Mouse (Mus musculus): ENCODE measurements around the gene Fgr. TPM values are rescaled to one million over a fixed set of nuclear protein-coding genes. Genes with fewer than 3 reads are reported as not detected.
"Not testable (repeated sequence)": the region's sequence is repeated elsewhere in the genome, so short reads cannot be mapped to it uniquely, and the experiment has no call there.

The Fgr gene
- polyA plus RNA-seq, 1 experiment from 2014 or later, result 2.3 TPM

DNA sequence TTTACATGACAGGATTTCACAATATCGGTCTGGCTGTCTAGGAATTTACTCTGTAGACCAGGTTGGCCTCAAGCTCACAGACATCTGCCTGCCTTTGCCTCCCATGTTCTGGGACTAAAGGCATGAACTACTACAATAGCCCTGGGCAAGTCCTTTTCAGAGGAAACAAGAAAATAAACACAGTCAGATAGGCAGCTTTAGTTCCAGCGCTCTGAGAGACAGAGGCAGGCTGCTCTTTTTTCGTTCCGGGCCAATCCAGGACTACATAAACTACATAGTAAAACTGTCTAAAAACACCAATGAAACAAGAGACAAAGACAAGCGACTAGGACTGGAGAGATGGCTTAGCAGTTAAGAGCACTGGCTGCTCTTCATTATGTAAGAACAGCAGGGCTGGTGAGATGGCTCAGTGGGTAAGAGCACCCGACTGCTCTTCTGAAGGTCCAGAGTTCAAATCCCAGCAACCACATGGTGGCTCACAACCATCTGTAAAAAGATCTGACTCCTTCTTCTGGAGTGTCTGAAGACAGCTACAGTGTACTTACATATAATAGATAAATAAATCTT, 32.1 kb downstream of the Fgr start:
- H3K27ac ChIP-seq; H3K9me3 ChIP-seq; H3K27me3 ChIP-seq (replicated peaks); H3K9ac ChIP-seq; H3K36me3 ChIP-seq; H3K4me2 ChIP-seq (replicated peaks); H3K4me3 ChIP-seq (replicated peaks); ATAC-seq: not testable (repeated sequence)
- 54% methylated on average over 6 of the region's 6 CpGs for WGBS
- H3K4me1 ChIP-seq (replicated peaks), result peaks cover 23% of the 10 kb centered on the region

DNA sequence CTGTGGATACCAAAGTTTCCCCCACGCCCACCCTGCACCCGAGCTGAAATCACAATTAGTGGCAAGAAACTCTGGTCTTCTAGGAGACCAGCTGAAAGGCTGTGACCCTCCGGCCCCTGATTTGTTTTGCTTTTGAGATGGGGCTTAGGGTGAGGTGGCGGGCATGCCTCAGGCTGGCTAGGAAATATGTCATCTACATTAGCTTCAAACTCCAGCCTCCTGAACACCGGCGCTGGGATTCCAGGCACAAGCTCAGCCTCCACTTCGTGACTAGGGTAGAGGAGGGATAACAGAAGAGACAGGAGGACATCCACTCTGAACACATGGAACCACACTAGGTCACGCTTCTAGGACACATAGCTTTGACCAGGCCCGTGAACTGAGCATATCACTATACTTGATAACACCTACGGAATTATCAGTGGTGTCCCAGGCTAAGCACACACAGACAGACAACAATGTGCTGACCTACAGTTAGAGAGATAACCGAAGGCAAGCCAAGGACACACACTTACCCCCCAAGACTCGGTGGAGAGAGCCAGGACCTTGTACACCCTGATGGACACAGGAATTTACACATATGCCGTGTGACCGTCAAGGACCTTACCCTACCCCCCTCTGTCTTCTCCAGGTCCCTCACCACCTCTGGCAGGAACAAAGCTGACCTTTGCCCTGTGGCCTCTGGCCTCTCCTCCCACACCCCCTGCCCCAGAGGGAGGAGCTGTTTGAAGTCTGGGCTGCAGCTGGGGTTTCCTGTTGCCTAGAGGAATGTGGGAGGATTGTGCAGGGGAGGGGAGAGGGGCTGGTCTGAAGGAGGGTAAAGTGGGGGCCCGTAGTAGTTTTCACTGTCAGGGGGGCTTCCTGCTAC, 33.9 kb downstream of the Fgr start:
- no peaks in the 10 kb centered on the region for H3K36me3 ChIP-seq
- H3K27me3 ChIP-seq (replicated peaks), result peaks cover 7% of the 10 kb centered on the region
- H3K4me2 ChIP-seq (replicated peaks), result 0 out of 2 replicates have a peak overlapping the region, but pooled peaks have one; percentile 9
- no peak for ATAC-seq
- H3K9me3 ChIP-seq, result no peaks in the 10 kb centered on the region
- no peak overlapping the region; the same call in 1 of the 2 replicates for H3K27ac ChIP-seq
- H3K4me1 ChIP-seq (replicated peaks), result peaks cover 26% of the 10 kb centered on the region
- 31% methylated on average over 15 of the region's 15 CpGs for WGBS
- H3K9ac ChIP-seq, result no peak overlapping the region
- no peak overlapping the region for H3K4me3 ChIP-seq (replicated peaks)

DNA sequence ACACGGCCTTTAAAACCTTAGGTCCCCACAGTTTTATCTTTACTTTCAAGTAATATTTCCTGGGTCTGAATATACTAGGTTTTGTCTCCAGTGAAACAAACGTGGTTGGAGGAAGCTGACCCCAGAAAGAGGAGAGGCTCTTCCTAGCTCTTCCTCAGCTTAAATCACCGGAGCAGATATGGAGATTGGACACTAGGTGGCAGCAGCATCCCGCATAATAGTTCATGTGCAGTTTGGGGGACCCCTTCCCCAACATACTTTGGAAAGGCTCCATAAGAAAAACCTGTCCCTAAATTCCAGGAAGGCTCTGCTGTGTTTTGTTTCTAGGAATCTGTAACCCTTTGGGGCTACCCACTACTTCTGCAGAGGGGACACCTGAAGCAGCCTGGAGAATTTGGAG, 35.2 kb downstream of the Fgr start:
- H3K4me3 ChIP-seq (replicated peaks), result no peak overlapping the region
- no peak overlapping the region for H3K9ac ChIP-seq
- 2% methylated on average over 4 of the region's 4 CpGs for WGBS
- H3K4me2 ChIP-seq (replicated peaks), result no peak overlapping the region
- no peaks in the 10 kb centered on the region for H3K9me3 ChIP-seq
- no peak for ATAC-seq
- peaks cover 7% of the 10 kb centered on the region for H3K27me3 ChIP-seq (replicated peaks)
- H3K4me1 ChIP-seq (replicated peaks), result peaks cover 32% of the 10 kb centered on the region
- H3K27ac ChIP-seq, result no peak overlapping the region
- no peaks in the 10 kb centered on the region for H3K36me3 ChIP-seq

DNA sequence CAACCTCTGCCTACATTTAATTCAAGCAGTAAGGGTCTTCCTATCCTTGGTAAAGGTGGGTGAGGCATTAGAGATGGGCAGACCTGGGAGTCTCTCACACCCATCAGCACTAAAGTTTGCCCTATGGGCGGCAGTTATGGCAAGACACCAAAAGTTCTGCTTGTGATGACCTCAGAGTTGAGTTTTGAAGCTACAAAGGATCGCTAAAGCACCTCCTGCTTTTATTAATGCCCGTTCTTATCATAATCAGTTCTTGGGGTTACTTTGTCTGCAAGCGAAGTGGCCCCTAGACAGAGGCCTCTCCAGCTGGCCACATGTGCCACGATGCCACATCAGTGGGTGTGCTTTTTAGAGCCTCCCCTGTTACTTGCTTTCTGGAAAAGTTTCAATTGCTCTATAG, 35.8 kb downstream of the Fgr start:
- Histone ChIP-seq H3K27ac (no peak overlapping the region), H3K27me3 (replicated peaks) (peaks cover 7% of the 10 kb centered on the region), H3K9me3 (no peaks in the 10 kb centered on the region), H3K4me1 (replicated peaks) (peaks cover 37% of the 10 kb centered on the region), H3K4me2 (replicated peaks) (no peak overlapping the region), H3K36me3 (no peaks in the 10 kb centered on the region), H3K4me3 (replicated peaks) (no peak overlapping the region), H3K9ac (no peak overlapping the region)
- ATAC-seq, result no peak
- WGBS, result 68% methylated on average over 5 of the region's 5 CpGs

DNA sequence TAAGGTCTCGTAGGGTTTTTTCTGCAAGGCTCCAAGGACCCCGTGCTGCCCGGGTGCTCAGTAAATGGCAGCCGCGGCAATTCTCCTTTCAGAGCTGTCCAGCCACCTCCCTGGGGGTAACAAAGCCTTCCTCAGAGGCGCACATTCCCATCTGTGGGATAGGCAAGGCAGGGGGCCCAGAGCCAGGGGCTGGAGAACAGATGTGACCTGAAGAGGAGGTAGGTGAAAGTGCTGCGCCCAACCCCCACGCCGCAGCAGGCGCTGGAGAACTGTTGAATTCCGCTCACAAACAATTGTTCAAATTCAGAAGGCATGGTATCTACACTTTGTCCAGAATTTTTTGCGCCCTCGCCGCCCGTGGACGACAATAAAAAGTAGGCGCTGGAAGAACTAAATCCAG, 36.7 kb downstream of the Fgr start:
- peak overlapping the region; percentile 88 for H3K4me2 ChIP-seq (replicated peaks)
- peak overlapping the region; percentile 90 for H3K4me3 ChIP-seq (replicated peaks)
- H3K9ac ChIP-seq, result 0 out of 2 replicates have a peak overlapping the region, but pooled peaks have one; percentile 36
- peaks cover 45% of the 10 kb centered on the region for H3K4me1 ChIP-seq (replicated peaks)
- no peak for ATAC-seq
- 2% methylated on average over 17 of the region's 17 CpGs for WGBS
- no peaks in the 10 kb centered on the region for H3K9me3 ChIP-seq
- no peaks in the 10 kb centered on the region for H3K36me3 ChIP-seq
- H3K27me3 ChIP-seq (replicated peaks), result peaks cover 7% of the 10 kb centered on the region
- H3K27ac ChIP-seq, result no peak overlapping the region

DNA sequence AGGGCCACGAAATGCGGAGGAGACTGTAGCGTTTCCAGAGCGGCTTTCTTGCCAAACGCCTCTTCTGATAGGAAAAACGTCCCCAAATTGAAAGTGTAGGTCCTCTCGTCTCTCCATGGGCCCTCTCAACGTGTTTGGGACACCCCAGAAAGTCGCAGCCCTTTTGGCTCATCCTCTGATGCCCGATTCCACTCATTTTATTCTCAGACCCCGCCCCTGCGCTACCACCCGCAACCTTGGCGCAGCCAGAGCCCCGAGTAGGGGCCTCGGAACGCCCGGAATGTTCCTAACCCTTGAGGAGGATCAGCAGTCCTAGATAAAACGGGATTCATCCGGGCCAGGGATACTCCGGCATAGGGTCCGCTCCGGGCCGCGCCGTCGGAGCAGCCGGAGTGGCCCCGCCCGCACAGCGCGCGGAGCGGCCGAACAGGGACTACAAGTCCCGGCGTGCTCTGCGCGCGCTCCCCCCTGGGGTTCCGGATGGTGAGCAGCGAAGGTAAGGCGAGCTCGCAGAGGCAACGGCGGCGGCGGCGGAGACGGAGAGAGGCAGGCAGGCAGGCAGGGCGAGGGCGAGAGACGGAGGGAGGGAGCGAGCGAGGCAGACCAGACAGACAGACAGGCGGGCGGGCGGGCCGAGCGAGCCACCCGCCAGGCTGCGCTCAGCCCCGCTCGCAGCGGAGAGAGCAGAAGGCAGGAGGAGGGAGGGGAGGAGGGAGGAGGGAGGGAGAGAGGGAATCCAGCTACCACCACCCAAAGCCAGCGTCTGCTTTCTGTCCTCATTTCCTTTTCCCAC, 37.3 kb downstream of the Fgr start, which contains the start of gene Ahdc1:
TSS of gene Ahdc1 (plus strand) at position 233 of the 793 bp plus-strand sequence.
- under 1% methylated on average over 65 of the region's 66 CpGs for WGBS
- peak within 1 kb of the TSS; percentile 90 for H3K4me3 ChIP-seq (replicated peaks)
- H3K27me3 ChIP-seq (replicated peaks), result peaks cover 7% of the 10 kb centered on the region
- H3K9ac ChIP-seq, result peak within 1 kb of the TSS; percentile 93
- H3K36me3 ChIP-seq, result no peaks in the 10 kb centered on the region
- peak within 1 kb of the TSS; percentile 97 for H3K27ac ChIP-seq
- peak within 1 kb of the TSS; percentile 88 for H3K4me2 ChIP-seq (replicated peaks)
- ATAC-seq, result peak; percentile 86
- H3K4me1 ChIP-seq (replicated peaks), result peaks cover 51% of the 10 kb centered on the region
- H3K9me3 ChIP-seq, result no peaks in the 10 kb centered on the region

DNA sequence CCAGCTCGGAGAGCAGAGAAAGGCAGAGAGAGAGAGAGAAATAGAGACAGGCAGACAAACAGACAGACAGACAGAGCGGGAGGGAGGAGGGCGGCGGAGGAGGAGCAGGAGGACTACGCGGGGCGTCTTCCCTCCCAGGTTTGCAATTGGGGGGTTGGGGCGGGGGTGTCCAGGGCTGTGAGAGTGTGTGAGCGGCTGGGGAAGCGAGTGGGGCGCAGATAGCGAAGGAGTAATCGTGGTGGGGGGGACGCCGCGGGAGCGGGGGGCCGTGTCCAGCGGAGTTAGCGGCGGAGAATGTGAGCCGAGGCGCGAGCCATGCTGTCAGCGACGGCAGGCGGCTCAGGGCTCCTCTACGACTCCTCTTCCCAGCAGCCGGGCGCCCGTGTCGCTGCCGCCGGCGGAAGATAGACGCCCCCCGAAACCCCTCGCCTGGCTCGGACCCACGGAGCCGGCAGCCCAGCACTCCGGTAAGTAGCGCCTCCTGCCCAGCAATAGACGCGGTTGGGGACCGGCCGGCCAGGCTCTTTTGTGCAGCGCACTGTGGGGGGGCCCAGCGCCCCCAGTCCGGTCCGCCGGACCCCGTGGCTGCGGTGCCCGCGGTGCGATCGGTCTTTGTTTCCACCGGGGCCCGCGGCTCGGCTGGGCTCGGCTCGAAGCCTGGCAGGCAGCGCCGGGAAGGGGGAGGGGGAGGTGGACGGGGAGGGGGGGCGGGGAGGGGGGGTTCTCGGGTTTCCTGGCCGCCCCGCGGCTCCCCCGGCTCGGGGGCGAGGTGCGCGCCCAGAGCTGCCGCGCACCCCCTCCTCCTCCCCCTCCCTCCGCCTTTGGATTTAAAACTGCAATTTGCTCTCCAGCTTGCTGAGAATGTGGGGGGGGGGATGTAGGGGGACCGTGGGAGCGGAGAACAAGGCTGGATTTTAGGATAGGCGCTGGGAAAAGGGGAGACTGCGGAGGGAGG, 38.2 kb downstream of the Fgr start:
- Histone ChIP-seq H3K9ac (peak overlapping the region; percentile 93), H3K36me3 (no peaks in the 10 kb centered on the region), H3K4me3 (replicated peaks) (peak overlapping the region; percentile 90), H3K27ac (peak overlapping the region; percentile 97), H3K27me3 (replicated peaks) (peaks cover 7% of the 10 kb centered on the region), H3K4me2 (replicated peaks) (peak overlapping the region; percentile 88), H3K4me1 (replicated peaks) (peaks cover 60% of the 10 kb centered on the region), H3K9me3 (no peaks in the 10 kb centered on the region)
- WGBS, result under 1% methylated on average over 60 of the region's 84 CpGs
- ATAC-seq, result peak; percentile 12

DNA sequence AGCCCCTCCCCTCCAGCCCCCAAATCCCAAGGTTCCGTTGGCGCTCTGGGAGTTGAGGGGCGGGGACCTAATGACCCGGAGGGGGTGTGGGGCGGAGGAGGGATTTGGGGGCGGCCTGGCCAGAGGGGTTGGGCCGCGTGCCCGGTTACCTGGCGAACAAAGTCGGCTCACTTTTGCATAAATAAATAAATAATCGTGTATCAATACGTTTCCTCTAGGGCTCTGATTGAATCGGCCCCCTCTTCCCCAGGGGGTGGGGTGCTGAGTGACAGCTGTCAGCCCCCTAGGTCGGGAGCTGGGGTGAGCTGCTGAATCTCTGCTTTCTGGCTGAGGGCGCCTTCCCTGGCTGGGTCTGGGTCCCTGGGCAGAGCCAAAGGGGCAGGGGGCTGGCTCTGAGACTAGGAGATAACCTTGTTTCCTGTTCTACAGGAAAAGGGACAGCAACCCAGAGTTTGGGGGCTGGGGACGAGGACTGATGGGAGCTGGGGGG, 38.9 kb downstream of the Fgr start:
- peak overlapping the region; percentile 93 for H3K9ac ChIP-seq
- peaks cover 63% of the 10 kb centered on the region for H3K4me1 ChIP-seq (replicated peaks)
- ATAC-seq, result no peak
- H3K9me3 ChIP-seq, result no peaks in the 10 kb centered on the region
- peak overlapping the region; percentile 97 for H3K27ac ChIP-seq
- H3K4me3 ChIP-seq (replicated peaks), result peak overlapping the region; percentile 90
- H3K4me2 ChIP-seq (replicated peaks), result peak overlapping the region; percentile 88
- H3K36me3 ChIP-seq, result no peaks in the 10 kb centered on the region
- under 1% methylated on average over 17 of the region's 17 CpGs for WGBS
- H3K27me3 ChIP-seq (replicated peaks), result peaks cover 7% of the 10 kb centered on the region

DNA sequence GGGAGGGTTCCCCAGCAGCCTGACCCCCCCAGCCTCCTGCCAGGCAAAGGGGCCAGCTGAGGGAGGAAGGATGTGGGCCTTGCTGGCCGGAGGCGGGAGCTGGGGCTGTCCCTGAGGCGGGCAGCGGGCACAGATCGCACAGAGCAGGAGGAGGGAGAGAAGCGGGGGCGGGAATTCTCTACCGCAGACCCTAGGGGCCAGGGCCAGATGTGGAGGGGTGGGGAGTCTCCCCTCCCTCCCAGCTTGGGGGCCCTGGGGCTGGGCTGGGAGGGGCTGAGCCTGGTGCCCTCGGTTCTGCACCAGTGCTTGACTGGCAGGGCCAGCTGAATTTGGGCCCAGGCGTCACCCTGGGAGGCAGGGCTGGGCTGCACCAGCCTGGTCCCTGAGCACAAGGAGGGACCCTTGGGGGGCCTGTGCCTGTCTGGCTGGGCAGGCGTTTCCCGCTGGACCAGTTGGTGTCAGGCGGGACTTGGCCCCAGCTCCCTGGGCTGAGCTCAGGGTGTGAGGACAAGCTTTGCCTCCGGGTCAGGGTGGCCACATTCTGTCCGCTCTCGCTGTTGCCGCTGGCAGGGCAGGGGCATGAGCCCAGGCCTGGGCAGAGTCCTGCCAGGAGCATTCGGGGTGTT, 39.5 kb downstream of the Fgr start:
- WGBS, result 14% methylated on average over 17 of the region's 18 CpGs
- Histone ChIP-seq H3K9me3 (no peaks in the 10 kb centered on the region), H3K27me3 (replicated peaks) (peaks cover 7% of the 10 kb centered on the region), H3K36me3 (no peaks in the 10 kb centered on the region), H3K4me1 (replicated peaks) (peaks cover 63% of the 10 kb centered on the region), H3K9ac (peak overlapping the region; percentile 93), H3K27ac (peak overlapping the region; percentile 97), H3K4me2 (replicated peaks) (peak overlapping the region; percentile 88), H3K4me3 (replicated peaks) (peak overlapping the region; percentile 90)
- ATAC-seq, result no peak

DNA sequence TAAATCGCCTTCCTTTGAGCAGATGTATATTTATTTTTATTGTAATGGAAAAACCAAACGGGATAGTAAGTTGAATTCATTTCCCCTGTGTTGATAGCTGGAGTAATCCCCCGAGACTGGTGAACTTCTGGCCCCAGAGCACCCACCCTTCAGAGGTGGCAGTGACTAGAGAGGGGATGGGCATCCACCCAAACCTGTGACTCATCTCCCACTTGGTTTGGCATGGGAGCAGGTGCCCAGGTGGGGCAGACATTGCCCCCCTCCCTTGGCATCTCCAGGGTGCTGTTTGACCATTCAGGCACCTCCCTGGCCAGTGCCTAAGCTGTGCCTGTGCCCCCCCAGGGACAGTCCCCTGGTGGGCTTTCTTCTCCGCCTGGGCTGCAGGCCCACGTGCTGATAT, 40.2 kb downstream of the Fgr start:
- no peaks in the 10 kb centered on the region for H3K36me3 ChIP-seq
- ATAC-seq, result no peak
- H3K27ac ChIP-seq, result peak overlapping the region; percentile 97
- H3K27me3 ChIP-seq (replicated peaks), result peaks cover 7% of the 10 kb centered on the region
- peaks cover 64% of the 10 kb centered on the region for H3K4me1 ChIP-seq (replicated peaks)
- 24% methylated on average over 5 of the region's 5 CpGs for WGBS
- H3K4me2 ChIP-seq (replicated peaks), result peak overlapping the region; percentile 88
- peak overlapping the region; percentile 11; the same call in 1 of the 2 replicates for H3K4me3 ChIP-seq (replicated peaks)
- no peaks in the 10 kb centered on the region for H3K9me3 ChIP-seq
- H3K9ac ChIP-seq, result peak overlapping the region; percentile 10; the same call in 1 of the 2 replicates
